Mouse (Mus musculus): ENCODE measurements around the gene Bckdha. TPM values are rescaled to one million over a fixed set of nuclear protein-coding genes. Genes with fewer than 3 reads are reported as not detected.
A peak's percentile ranks its signal among the peaks of the same experiment; 100 is the strongest.

Bckdha gene
- polyA plus RNA-seq, 1 experiment: 58.6 TPM

DNA sequence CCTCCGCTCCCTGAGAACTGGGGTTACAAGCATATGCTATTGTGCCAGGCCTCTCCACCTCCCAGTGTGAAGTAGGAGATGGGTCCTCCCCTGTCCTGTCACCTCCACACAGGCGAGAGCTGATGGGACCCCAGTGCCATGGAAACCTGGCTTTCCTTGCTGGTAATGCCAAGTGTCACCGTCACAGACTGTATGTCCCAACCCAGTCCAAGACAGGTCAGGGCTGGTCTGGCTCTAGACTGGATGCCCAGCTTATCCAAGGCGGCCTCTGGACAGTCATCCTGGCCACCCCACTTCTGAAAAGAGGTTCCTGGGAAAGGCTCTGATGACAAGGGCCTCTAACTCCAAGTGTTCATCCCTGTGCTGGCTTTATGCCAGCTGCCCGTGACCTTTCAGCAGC is 21.7 kb downstream of the Bckdha start:
- TF ChIP-seq POLR2A (IDR thresholded peaks at IDR 0.05; ENCODE audit: borderline replicate concordance, extremely low read depth, insufficient read depth, insufficient read length, poor library complexity, severe bottlenecking) (no peak), CTCF (IDR thresholded peaks at IDR 0.05; ENCODE audit: borderline replicate concordance, extremely low read depth, insufficient read depth, insufficient read length) (no peak)
- DNase-seq (ENCODE audit: low read depth): no peak

DNA sequence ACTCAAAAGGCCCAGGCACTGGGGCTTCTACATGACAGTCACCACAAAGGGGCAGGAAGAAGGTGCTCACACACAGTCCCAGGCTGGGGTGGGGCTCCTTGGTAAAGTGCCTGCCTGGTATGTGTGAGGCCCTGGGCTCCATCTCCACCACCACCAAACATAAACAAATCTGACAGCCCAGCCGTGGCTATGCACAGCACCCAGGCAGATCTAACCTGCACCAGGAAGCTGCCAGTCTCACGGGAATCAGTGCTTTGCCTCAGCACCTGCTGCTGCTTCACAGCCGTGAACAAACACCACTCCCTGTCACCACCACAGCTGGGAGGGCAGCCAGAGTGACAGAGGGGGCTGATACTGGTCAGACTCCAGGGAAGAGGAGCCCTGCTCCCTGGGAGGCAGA is 22.4 kb downstream of the Bckdha start:
- TF ChIP-seq POLR2A (IDR thresholded peaks at IDR 0.05; ENCODE audit: borderline replicate concordance, extremely low read depth, insufficient read depth, insufficient read length, poor library complexity, severe bottlenecking) (no peak), CTCF (IDR thresholded peaks at IDR 0.05; ENCODE audit: borderline replicate concordance, extremely low read depth, insufficient read depth, insufficient read length) (no peak)
- DNase-seq (ENCODE audit: low read depth): no peak

DNA sequence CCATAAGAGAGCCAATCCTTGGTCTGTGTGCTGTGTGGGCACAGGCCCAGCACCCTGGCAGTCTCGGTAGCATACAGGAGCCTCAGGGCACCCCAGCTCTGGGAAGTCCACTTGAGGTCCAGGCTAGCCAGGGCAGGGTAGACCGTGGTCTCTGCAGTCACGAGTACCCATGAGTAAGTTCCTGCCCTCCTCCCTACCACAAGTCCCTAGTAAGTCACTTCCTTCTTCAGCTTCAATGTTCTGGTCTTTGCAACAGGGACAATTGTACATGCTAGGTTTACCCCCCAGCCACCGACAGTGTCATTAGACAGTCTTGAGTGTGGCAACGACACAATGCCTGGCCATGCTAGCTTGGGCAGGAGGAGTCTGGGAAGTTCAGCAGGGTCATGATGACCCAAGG is 26.1 kb downstream of the Bckdha start:
- TF ChIP-seq CTCF (IDR thresholded peaks at IDR 0.05; ENCODE audit: borderline replicate concordance, extremely low read depth, insufficient read depth, insufficient read length): no peak
- TF ChIP-seq POLR2A (IDR thresholded peaks at IDR 0.05; ENCODE audit: borderline replicate concordance, extremely low read depth, insufficient read depth, insufficient read length, poor library complexity, severe bottlenecking): no peak
- DNase-seq (ENCODE audit: low read depth): no peak

DNA sequence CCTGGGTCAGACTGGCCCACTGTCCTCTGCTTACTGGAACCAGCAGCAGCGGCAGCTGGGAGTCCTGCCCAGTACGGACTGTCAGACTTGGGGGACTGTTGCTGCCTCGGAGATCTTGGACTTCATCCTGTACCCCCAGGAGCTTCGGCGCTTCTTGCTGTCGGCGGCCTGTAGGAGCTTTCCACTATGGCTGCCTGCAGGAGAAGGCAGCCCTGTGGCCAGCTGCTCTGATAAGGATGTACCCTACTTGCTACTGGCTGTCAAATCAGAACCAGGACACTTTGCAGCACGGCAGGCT is 30.5 kb downstream of the Bckdha start:
- no peak for TF ChIP-seq CTCF (IDR thresholded peaks at IDR 0.05; ENCODE audit: borderline replicate concordance, extremely low read depth, insufficient read depth, insufficient read length)
- no peak for TF ChIP-seq POLR2A (IDR thresholded peaks at IDR 0.05; ENCODE audit: borderline replicate concordance, extremely low read depth, insufficient read depth, insufficient read length, poor library complexity, severe bottlenecking)
- no peak for DNase-seq (ENCODE audit: low read depth)

DNA sequence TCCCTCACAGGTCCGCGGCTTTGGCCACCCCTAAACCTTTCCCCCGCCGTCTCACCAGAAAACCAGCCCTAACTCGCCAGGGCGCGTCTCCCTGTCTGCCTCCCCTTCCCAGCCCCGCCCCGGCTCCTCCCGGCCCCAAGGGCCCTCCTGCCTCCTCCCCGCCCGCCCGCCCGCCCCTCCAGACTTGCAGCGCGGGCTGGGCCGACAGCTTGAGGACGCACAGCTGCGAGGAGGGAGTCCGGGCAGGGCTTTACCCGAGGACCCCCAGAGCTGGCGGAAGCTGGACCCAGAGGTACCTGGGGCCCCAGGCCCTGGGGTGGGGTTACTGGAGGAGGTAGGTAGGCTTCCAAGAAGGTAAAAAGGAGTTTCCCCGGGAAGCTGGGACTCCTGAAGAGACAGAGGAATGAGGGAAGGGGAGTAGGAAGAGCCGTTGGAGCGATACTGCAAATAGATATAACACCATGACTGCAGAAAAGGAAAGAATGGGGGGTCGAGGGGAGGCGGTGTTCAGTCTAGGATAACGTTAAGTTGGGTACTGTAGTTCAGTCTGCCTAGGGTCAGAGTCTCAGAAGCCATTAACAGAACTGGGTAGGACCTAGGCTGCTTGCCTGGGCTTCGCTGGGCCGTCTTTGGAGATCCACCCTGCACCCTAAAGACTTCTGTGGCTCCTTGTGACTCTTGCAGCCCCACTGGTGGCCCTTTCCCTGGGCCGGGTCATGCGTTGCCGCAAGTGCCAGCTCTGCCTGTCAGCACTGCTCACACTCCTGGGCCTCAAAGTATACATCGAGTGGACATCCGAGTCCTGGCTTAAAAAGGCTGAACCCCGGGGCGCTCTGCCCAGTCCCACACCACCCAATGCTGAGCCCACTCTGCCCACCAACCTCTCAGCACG is 31.1 kb downstream of the Bckdha start:
- peak; percentile 28 for DNase-seq (ENCODE audit: low read depth)

DNA sequence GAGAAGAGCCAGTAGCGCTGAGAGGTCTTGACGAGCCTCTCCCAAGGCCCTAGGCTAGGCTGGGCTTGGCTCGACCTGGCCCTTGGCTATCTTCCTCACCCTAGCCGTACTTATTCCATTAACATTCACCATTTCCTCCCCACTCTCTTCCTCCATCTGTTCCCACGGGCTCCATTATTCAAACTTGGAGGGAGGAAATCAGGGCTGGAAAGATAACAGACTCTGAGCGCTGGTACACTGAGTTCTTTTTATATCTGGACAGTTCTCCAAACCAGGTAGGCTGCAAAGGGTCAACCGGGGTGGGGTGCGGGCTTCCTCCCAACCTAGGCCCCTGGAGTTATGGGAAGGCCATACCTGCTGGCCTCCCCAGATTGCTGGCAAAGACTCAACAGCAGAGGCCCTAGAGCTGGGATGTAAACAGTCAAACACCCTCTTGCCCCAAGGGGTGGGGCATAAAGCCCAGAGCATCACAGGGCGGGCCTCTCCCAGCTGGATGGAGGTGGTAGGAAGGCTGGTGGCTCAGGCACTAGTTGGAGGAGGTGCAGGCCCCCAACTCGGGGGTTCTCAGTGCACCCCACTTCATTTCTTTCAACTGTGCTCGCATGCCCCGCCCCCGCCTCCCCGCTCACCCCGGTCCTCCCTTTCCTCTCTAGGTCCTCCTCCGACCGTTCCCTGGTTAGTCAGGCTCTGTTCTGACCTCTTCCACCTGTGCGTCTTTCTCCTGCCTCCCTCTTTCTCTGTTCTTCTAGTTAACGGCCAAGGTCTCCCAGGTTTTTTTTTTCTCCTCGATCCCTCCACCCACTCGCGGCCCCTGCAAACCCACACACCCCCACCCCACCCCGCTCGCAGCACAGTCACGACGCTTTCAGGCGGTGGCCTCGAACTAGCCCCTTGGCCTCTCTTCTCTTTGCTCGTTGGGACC is 32.0 kb downstream of the Bckdha start, which contains the start of gene B3gnt8:
Gene B3gnt8, plus strand, starts transcription at position 146 of the 922 bp plus-strand sequence.
- no peak for DNase-seq (ENCODE audit: low read depth)
- TF ChIP-seq CTCF (IDR thresholded peaks at IDR 0.05; ENCODE audit: borderline replicate concordance, extremely low read depth, insufficient read depth, insufficient read length) (no peak), POLR2A (IDR thresholded peaks at IDR 0.05; ENCODE audit: borderline replicate concordance, extremely low read depth, insufficient read depth, insufficient read length, poor library complexity, severe bottlenecking) (no peak)

More for the DNA sequence above, 31.1 kb downstream of the Bckdha start:
- no peak for TF ChIP-seq CTCF (IDR thresholded peaks at IDR 0.05; ENCODE audit: borderline replicate concordance, extremely low read depth, insufficient read depth, insufficient read length)
- no peak for TF ChIP-seq POLR2A (IDR thresholded peaks at IDR 0.05; ENCODE audit: borderline replicate concordance, extremely low read depth, insufficient read depth, insufficient read length, poor library complexity, severe bottlenecking)

DNA sequence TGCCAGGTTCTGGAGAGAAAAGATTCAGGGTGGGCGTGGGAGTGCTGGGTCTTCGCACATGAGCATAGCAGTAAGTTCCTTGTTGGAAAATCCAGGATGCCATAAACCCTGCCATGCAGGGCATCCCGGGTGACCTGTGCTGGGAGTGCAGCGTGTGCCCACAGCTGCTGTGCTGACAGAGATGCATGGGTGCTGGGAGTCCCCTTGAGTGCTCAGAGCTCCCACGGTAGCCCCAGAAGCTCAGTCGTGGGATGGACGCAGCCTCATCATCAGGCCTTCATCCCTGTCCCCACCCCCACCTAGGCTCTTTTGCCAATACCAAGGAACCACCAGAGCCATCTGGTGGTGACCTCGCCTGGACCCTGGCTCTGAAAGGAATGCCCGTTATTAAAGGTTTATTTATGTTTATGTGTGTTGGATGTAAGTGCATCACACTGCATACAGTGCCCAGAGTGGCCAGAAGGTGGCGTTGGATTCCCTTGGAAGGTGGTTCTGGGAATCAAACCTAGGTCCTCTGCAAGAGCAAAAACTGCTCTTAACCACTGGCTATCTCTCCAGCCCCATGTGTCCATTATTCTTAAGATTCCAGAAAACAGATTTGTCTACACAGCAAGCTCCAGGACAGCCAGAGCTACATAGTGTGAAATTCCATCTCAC is 33.1 kb downstream of the Bckdha start:
- TF ChIP-seq CTCF (IDR thresholded peaks at IDR 0.05; ENCODE audit: borderline replicate concordance, extremely low read depth, insufficient read depth, insufficient read length) (peak; percentile 46; the same call in 1 of the 2 replicates), POLR2A (IDR thresholded peaks at IDR 0.05; ENCODE audit: borderline replicate concordance, extremely low read depth, insufficient read depth, insufficient read length, poor library complexity, severe bottlenecking) (no peak)
- DNase-seq (ENCODE audit: low read depth): peak; percentile 12

DNA sequence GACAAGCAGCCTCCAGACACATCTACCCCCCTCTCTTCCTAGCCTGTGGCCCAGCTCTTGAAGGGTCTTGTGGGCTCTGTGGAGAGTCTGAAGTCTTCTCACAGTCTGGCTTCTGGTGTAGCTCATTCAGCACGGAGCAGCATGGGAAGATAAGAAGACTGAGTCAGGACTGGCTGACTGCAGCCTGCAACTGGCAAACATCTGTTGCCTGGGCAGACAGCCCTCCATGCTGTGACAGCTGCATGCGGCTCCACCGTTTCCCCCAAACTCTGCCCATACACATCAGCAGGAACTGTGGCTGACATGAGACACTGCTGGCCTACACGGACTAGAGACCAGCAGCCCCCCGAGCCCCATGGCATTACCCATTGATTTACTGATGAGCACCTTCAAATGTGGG is 33.9 kb downstream of the Bckdha start:
- no peak for DNase-seq (ENCODE audit: low read depth)
- no peak for TF ChIP-seq POLR2A (IDR thresholded peaks at IDR 0.05; ENCODE audit: borderline replicate concordance, extremely low read depth, insufficient read depth, insufficient read length, poor library complexity, severe bottlenecking)
- no peak for TF ChIP-seq CTCF (IDR thresholded peaks at IDR 0.05; ENCODE audit: borderline replicate concordance, extremely low read depth, insufficient read depth, insufficient read length)

DNA sequence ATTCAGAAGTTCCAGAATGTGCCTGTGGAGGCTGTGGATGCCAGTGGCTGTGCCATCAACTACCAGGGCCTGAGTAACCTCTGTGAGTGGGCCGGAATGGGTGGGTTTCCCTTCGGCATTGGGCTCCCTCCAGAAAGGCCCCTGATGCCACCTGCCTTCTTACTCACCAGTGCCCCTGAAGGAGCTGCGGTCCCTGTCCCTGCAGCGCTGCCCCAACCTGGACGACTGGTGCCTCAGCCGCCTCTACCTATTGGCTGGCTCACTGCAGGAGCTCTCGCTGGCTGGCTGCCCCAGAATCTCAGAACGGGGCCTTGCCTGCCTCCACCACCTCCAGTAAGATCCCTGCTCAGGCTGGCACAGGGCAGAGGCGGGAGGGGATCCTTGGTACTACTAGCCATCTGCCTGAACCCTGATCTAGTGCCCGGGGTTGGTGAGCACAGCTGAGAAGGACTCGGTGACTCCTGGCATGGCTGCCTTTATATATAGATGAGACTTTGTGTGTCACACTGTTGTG is 34.9 kb downstream of the Bckdha start:
- TF ChIP-seq POLR2A (IDR thresholded peaks at IDR 0.05; ENCODE audit: borderline replicate concordance, extremely low read depth, insufficient read depth, insufficient read length, poor library complexity, severe bottlenecking) (no peak), CTCF (IDR thresholded peaks at IDR 0.05; ENCODE audit: borderline replicate concordance, extremely low read depth, insufficient read depth, insufficient read length) (no peak)
- DNase-seq (ENCODE audit: low read depth): no peak

DNA sequence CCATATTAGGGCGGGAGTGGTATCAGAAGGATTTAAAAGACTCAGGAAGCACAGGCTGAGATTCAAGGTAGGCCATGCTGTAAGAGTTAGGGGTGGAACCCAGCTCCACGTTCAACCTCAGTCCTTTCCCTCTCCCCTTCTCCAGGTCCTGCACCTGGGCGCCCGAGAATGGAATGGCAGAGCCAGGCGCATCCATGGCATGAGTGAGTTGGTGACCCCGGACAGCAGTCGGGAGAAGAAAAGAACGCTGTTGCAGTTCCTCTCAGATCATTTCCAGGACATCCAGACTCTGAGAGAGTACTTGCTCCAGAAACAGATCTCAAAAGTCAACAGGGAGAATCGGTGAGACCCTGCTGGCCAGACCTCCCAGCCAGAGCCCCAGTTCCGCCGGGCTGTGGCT is 38.0 kb downstream of the Bckdha start:
- TF ChIP-seq POLR2A (IDR thresholded peaks at IDR 0.05; ENCODE audit: borderline replicate concordance, extremely low read depth, insufficient read depth, insufficient read length, poor library complexity, severe bottlenecking) (no peak), CTCF (IDR thresholded peaks at IDR 0.05; ENCODE audit: borderline replicate concordance, extremely low read depth, insufficient read depth, insufficient read length) (no peak)
- DNase-seq (ENCODE audit: low read depth): no peak

DNA sequence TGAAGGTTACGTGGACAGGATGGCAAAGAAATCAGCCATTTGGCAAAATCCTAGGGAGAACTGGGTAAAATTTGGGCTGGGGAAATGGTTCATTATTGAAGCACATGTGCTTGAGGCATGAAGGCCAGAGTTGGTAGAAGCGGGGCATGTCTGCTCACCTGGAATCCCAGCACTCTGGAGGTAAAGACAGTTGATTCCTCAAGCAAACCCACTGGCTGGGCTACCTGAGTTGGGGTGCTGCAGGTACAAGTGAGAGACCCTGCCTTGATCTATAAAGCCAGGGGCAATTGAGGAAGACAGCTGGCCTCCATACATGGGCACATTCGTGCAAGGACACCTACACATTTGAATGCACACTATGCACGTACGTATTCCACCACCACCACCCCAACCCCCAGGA is 38.7 kb downstream of the Bckdha start:
- DNase-seq (ENCODE audit: low read depth): no peak
- TF ChIP-seq CTCF (IDR thresholded peaks at IDR 0.05; ENCODE audit: borderline replicate concordance, extremely low read depth, insufficient read depth, insufficient read length) (no peak), POLR2A (IDR thresholded peaks at IDR 0.05; ENCODE audit: borderline replicate concordance, extremely low read depth, insufficient read depth, insufficient read length, poor library complexity, severe bottlenecking) (no peak)

Data from brain, embryonic 14.5 days (tissue).